Mouse (Mus musculus) gastrocnemius, postnatal 4 days (tissue): ENCODE data around the gene Nalcn. TPM values are rescaled to one million over a fixed set of nuclear protein-coding genes. Genes with fewer than 3 reads are reported as not detected.

Experiments used
- DNase-seq, 2 experiments: peaks; one replicate each; pipeline ENCODE4 v3.0.0; 2021 to 2022; ENCODE audit warnings: low spot score in 2 of 2, mixed read lengths in 2 of 2
- total RNA-seq, 2 experiments: library from RNA; stranded (reverse); gene quantifications; 2 replicates each; pipeline ENCODE4 v1.2.3; 2021

Gene Nalcn
- total RNA-seq, 2 experiments from 2014 or later = 0.31 to 0.37 TPM

DNA sequence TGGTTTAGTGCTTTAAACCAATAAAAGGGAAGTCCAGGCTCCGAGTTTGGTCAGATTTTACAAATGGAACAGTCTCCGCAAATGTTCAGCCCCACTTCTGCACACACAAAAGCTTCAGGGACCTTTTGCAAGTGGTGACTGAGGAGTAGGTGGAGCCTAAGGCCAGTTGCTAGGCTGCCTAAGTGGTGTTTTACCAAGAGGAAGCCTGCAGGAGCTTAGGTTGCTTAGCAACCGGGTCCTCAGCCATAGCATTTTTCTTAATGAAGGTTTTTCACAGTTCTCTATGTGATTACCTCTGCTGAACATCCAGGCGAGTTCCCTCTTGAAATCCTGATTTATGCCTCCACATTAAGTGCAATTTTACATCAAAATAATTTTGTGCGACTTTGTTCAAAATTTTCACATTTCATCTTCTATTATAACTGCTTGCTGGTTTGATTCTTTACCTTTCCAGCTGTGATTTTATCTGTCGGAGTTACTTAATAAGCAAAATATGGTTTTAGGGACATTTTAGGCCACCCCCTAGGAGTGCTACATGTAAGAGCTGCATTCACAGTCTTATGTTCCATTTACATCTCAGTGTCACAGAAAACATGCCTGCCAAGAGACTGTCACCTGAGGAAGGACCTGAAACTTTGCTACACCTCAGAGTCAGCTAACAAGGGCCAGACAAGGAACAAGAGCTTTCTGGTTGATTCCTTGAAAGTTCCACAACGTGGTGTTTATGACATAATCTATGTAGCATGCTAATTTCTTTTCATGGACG is 113.4 kb downstream of the Nalcn start:
- no peak for DNase-seq

DNA sequence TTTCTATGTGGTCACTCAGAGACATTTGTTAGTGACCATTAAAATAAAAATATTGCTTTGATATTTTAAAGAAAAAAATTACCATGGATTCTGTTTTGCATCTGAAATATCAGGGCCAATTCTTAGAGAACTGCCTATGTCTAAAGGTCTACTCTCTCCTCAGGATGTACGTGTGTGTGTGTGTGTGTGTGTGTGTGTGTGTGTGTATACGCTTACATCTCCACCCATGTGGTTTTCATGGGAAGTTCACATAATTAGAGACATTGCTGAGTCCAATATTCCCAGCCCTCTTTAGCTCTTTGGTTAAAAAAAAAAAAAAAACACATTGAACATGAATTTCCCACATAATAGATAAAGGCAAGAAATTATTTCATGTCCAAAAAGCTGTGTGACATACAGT is 114.0 kb downstream of the Nalcn start:
- DNase-seq = no peak

DNA sequence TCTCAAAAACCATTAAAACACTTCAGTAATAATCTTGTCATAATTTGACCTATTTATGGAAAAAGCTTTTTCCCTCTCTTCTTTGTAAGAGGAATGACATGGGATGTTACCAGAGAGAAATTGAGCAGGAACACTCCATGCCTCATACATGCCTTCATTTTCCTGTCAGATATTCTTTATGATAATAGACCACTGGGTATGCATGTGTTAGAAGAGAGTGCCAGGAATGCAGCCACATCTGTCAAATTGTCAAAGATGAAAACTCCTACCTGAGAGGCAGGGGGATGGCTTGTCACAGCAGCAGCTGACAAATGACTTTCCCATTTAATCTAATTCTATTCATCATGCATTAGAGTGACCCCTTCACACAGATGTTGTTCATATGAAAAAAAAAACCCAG is 131.4 kb downstream of the Nalcn start:
- no peak for DNase-seq

DNA sequence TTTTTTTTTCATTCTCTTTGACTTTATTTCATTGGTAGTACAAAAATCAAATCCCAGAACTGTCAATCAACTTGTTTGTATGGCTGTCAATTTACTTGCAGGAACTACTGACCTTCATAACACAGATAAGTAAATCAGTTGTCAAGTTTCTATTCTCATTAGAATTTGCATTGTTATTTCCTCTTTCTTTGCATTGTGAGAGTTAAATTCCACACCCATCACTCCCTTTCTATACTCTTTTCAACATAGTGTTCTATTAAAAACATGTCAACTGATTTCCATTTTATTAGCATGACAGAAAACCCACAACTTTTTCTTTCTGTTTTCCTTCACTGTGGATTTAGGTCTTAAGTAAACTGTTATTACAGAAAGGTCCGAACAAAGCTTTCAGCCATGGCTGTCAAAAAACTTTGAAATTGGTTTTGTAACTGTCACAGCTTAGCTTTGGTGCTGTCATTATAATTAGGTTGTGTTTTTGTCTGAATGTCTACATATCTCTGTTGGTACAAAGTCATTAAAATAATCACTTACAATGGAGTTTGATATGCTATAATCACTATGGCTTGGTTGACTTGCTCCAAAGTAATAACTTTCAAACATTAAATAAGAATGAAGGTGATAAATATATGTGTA is 138.3 kb downstream of the Nalcn start:
- DNase-seq = no peak

DNA sequence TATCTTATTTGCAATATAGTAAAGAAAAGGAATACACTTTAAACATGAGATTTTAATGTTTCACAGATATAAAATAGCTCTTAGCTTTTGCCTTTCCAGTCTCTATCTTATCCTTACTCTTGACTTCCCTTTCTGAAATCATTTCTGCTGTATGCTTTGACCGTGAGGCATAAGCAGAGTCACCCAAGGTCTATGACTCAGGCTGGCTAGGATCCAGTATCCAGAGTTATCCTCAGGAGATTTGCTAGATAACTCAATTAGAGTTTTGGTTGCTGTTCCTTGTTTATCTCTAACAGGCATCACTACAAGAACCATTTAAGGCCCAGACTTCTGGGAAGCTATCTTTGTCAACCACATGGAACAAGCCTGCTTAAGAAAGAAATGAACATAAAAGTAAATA is 164.9 kb downstream of the Nalcn start:
- no peak for DNase-seq

DNA sequence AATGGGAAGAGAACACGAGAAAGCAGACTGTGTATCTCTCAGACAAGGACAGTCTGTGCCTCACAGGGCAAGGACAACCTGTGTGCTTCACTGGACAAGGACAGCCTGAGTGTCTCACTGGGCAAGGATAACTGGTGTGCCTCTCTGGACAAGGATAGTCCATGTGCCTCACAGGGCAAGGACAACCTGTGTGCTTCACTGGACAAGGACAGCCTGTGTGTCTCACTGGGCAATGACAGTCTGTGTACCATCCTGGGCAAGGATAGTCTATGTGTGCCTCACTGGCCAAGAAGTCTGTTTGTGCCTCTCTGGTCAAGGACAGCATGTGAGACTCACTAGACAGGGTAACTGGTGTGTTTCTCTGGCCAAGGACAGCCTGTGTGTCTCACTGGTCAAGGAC is 180.9 kb downstream of the Nalcn start:
- DNase-seq = no peak

DNA sequence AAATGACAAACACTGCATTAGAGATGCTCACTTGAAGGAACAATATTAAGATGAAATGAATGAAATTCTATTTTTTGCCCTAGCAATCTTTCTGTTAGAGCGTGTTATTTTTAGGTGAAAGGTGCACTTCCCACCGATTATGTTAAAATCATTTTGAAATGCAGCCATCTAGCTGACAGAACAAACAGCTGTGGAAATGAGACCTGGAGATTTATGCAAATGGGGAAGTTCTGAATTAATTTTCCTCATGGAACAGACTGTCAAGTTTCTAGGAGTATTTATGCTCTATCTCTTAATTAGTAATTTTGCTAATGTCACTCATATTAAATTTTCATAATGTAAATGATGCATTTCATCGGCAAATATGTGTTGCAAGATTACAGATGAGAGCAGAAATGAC is 191.4 kb downstream of the Nalcn start:
- no peak for DNase-seq

DNA sequence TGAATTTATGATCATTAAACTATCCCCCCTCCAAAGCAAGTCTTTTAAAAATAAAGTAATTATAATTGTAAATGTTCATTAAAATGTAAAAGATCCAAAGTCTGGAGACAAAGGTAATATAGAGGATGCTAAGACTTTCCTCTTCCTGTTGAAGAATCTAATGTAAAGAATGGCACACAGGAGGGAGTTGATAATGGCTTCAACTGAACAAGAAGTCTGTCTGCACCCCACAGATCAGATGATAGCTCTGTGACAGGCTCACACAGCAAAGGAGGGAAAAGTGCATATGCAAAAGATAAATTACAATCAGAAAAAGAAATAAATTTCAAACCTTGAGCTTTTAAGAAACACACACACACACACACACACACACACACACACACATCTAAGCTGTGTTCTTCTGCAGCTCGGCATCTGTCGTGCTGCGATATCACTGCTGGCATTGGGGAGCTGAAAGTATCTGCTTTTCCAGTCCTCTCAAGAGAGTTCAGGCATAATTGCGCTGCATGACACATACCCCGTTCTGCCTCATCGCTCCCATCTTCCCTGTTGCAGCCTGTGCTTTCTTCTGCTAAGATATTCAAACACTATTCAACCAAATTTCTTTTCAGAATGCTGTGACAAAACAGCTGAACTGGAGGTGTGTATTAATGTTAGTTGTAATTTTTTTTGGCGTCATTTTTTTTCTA is 250.6 kb downstream of the Nalcn start:
- no peak for DNase-seq

DNA sequence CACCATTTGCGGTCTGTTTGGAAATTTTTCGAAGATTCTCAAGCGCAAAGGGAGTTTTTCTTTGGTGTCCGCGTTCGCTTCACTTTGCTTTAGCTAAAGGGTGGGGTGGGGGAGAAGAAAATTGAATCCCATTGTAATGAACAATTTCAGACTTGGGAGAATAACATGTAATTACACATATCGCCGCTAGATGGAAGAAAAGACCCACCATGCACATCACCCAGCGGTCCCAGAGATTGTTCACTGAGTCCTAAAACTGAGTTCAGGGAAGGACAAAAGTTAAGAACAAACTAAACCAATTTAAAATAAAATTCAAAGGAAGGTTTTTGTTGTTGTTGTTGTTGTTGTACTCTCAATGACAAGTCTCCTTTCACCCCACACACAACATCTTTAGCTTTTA is 255.4 kb downstream of the Nalcn start:
- no peak for DNase-seq

DNA sequence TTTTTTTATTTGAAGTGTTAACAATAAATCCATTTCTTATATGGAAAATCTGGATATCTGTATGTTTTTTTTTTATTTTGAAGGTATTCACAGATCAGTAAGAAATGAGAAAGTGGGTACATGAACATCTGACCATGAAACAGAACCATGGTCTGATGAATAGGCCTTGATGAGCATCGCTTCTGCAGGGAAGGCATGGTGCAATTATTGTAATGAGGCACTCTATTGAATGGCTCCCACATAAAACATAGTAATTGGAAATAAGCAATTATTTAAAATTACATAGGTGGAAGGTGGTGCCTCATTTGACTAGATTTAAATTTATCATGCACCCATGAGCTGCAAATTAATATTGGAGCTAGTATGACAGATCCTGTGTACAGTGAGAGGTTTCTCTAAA is 267.3 kb downstream of the Nalcn start:
- DNase-seq = no peak

DNA sequence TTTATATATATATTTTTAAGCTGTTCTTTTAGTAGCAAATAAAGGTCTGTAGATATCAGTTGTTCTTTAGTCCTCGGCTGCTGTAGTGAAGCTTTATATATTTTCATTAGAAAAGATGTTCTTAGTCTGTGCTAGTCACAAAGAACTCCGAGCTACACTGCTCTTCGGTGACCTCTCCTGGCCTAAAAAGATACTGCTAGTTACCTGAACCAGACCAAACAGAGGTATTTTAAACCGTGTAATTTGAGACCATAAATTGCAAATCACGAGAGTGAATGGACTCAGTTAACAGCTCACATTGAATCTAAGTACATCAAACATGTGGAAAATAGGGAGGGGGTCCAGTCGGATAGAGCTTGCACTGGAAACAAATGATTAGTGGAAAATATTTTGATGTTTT is 274.0 kb downstream of the Nalcn start:
- DNase-seq = no peak

DNA sequence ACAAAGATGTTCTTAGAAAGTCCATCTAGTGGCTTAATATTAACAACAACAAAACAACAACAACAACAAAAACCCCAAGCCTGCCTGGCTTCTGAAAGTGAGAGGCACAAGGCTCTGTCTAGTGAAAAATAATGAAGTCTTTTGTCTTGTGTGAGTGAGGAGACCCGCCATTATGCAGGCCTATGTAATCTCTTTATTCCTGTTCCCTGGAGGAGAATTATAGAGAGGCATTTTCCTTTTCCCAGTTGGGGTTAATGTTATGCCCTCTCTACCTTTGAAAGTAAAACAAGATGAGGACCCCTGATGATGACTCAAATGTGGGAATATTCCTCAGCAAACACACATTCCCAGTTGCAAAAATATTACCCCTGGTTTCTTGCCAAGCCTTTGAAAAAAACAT is 295.1 kb downstream of the Nalcn start:
- no peak for DNase-seq

DNA sequence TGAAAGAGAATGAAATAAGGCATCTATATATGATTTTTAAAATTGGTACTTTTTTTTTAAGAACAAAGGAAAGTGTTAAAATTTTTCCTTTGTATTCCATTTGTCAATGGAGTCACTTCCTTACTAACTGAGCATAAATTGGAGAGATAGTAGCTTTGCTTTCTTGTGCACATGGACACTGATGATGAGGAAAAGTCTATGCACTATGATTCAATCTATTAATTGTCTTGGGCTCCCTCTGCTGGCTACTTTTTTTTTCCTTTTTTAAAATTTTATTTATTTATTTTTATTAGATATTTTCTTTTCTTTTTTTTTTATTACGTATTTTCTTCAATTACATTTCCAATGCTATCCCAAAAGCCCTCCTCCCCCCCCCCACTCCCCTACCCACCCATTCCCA is 312.6 kb downstream of the Nalcn start:
- no peak for DNase-seq

DNA sequence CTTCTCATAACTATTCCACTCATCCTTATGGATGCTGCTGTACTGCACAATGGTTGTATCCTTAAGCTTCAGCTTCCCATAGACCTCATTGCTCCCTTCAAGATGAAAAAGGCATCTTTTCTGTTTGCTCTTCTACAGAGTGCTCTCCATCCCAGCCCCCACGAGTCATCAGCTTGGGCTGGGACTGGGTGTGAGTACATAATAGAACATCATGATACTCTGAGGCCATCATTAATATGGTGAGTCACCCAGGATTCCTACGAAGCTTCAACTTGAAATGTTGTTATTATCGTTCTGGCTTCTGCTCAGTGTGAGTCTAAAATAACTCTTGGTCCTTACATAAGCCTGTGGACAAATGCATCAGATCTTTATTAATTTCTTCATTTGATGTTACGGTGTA is 314.6 kb downstream of the Nalcn start:
- DNase-seq = no peak

DNA sequence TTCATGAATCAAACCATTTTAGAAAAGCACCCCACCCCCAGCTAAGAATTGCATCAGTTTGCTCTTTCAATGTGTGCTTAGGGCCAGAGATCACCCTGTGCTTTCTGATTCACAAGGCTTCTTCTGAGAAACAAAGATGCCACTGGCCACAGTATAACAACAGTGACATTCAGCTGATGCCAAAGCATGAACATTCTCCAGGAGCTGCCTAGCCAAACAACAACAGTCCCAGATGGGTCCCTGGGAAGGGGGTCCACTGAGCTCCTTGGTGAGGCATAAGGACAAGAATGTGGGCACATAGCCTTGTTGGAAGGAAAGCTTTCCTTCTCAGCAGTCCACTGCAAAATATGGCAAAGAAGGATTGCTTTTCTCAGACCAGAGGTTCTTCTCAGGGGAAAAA is 330.9 kb downstream of the Nalcn start:
- no peak for DNase-seq

DNA sequence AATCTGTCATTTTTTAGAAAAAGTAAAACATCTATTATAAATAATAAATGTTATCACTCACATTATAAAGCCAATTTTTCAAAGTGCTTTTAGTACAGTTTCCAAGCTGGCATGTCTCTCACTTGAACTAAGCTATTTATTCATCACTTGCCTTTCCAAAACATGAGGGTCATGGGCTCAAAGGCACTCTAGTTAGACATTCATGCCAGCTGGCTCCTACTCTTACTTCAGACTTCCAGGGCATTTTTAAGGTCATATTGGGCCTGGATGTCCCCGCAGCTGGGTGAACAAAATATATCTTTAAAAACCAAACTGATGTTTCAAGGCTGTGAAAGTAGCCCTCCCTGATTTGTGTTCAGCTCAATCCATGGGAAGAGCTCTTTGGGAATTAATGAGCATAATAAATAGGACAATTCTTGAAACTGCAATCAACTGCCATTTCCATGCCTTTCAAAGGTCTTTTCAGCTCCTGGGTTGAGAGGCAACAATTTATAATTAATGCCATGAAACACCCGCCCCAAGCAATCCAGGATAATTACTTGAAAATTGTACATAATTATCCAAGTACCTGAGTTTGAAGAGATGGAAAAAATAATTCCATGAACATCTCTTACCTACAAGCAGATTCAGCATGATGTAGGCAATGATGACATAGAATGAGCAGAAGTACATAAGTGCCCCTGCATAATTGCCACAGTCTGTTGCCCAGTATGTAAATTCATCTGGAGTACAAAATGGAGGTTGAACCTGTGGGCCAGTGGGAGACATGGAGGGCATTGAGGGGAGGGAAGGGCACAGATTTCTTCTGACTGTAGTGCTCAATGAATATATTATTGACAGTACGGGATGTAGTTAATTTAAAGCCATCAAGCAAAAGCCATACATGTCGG is 335.6 kb downstream of the Nalcn start:
- DNase-seq = no peak

DNA sequence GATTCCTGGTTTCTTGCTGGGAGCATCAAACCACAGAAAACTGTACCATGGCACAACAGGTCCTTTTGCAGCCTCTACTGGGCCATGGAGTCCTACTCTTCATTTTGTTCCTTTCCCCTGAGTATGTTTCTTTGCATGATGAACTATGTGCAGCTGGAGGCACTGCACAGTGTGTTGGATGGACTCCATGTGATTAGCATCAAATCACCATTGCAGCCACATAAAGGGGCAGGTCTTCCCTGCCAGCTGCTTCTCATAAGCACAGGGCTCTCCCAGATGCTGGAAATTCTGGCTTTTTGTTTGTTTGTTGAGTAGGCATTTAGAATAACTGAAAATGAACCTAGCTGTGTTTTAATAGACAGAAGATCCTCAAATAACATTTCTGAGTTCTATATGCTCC is 344.8 kb downstream of the Nalcn start:
- DNase-seq = no peak

DNA sequence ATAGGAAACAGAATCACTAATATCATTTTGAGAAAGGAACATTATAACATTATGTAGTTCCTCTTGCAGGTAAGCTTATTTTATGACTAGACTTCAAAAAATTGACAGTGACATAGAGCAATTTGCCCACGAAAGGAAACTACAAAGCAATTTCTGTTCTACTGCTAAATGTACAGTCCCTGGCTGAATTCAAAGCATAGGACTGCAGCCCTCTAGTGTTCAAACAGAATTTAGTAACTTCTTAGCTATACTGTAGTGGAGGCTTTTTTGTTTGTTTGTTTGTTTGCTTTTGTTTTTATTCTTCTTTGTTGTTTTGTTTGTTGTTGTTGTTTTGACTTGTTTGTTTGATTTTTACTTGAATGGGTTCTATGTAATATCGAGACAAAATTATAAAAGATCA is 354.8 kb downstream of the Nalcn start:
- DNase-seq = no peak

DNA sequence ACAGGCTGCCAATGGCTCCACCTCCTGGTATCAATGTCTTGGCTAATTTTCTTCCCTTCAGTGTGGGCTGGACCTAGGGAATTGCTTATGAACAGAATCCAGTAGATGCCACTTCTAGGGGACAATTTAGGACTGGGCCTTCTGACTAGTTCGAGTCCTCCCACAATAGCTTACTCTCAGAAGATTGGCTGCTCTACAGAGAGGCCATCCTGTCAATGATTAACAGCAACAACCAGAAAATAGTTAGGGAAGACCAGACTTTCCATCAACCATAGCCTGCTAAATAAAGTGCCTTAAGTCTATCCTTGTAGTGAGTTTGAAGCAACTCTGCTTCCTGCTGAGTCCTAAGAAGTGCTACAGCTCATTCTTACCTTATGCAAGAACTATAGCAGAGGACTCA is 386.2 kb downstream of the Nalcn start:
- DNase-seq = no peak

DNA sequence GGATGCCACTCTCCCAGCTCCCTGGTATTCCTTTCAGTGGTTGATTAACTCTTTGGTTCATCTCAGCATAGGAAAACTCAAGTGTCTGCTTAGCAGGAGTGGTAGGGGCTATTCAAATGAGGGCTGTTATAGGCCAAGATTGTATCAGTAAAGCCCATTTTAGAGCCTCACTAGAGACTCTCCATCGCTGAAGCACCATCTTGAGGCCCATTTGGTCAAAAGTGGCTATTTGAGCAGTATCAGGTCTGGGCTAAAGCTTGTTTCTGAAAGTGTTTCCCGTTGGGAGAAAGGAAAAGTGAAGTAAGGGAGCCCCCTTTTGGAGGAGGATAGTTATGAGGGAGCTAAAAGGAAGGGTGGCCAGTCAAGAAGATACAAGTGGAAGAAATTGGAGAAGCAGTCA is 387.0 kb downstream of the Nalcn start:
- DNase-seq = no peak

DNA sequence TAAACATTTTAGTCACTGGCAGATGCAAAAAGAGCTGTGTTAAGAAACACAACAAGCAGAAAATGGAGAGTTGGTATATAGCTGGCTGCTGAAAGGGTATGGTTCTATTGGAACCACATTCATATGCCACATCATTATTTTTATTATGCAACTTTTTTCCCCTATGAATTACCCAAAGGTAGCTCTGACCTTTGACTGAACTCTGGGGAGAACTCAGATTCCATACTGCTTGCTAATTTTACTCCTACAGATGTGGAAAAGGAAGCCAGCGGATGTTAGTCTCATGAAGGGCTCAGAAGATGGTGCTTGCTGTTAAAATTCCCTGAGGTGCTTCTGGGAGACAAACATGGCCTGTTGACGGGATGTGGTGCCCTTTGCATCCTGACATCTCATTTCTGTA is 389.9 kb downstream of the Nalcn start:
- DNase-seq = no peak
